Mouse (Mus musculus) G1E (cell line): ENCODE measurements around the gene Tubb4a. TPM values are rescaled to one million over a fixed set of nuclear protein-coding genes. Genes with fewer than 3 reads are reported as not detected.
"Not testable (repeated sequence)": the region's sequence is repeated elsewhere in the genome, so short reads cannot be mapped to it uniquely, and the experiment has no call there.

Experiments used
- ATAC-seq: 2 replicates; pipeline ENCODE4 v1.8.0; 2016; ENCODE audit warnings: mild to moderate bottlenecking; ENCODE audit not compliant: insufficient number of reproducible peaks, poor library complexity, low FRiP score, severe bottlenecking; ENCODE audit errors: extremely low read depth
- DNase-seq: peaks from one replicate; pipeline ENCODE4 v3.0.0; 2012; ENCODE audit warnings: low spot score
- H3K27me3 ChIP-seq: 2 replicates; pipeline ENCODE4 v1.6.1; 2012; ENCODE audit warnings: mild to moderate bottlenecking, low read length, inconsistent platforms; ENCODE audit not compliant: insufficient read depth
- H3K36me3 ChIP-seq: replicated peaks from 2 replicates; pipeline ENCODE3; 2012; ENCODE audit warnings: mild to moderate bottlenecking, inconsistent platforms
- H3K4me1 ChIP-seq: 2 replicates; pipeline ENCODE4 v1.6.1; 2012; ENCODE audit warnings: low read depth, low read length, inconsistent platforms, mixed read lengths; ENCODE audit not compliant: insufficient read depth
- H3K4me3 ChIP-seq: 2 replicates; pipeline ENCODE4 v1.5.1; 2012; ENCODE audit warnings: low read depth, mild to moderate bottlenecking, inconsistent platforms, low read length, moderate library complexity, mixed read lengths
- H3K9me3 ChIP-seq: replicated peaks from 2 replicates; pipeline ENCODE4 v1.6.1; 2012; ENCODE audit warnings: inconsistent platforms
- CTCF ChIP-seq: IDR thresholded peaks from 2 replicates; pipeline ENCODE4 v1.5.1; 2012; ENCODE audit warnings: low read depth, low read length, inconsistent platforms, mixed read lengths
- GATA1 ChIP-seq: IDR thresholded peaks from 2 replicates; pipeline ENCODE4 v1.6.1; 2012; ENCODE audit warnings: borderline replicate concordance, low read length, inconsistent platforms, mixed read lengths
- GATA2 ChIP-seq: IDR thresholded peaks from 2 replicates; pipeline ENCODE4 v1.6.1; 2012; ENCODE audit warnings: low read depth, low read length, inconsistent platforms, borderline replicate concordance
- POLR2AphosphoS5 ChIP-seq: IDR thresholded peaks from 2 replicates; pipeline ENCODE4 v1.6.1; 2012; ENCODE audit warnings: low read depth, low read length, inconsistent platforms; ENCODE audit not compliant: insufficient replicate concordance
- TAL1 ChIP-seq: conservative IDR thresholded peaks from 2 replicates; pipeline ENCODE4 v1.6.1; 2012; ENCODE audit warnings: low read depth, low read length, inconsistent platforms, mixed read lengths
- polyA plus RNA-seq: library from polyadenylated mRNA; stranded (reverse); fragments of >175 nt; gene quantifications from 2 replicates; pipeline ENCODE4 v1.2.3, GENCODE M21; 2012
- total RNA-seq, 2 experiments: library from RNA; stranded (forward) in 1 of 2; stranded (reverse) in 1 of 2; fragments of 200-1000 nt in 1 of 2; fragments of >200 nt in 1 of 2; fragmentation: Nextera tagmentation in 1 of 2; gene quantifications; 2 replicates each; pipeline ENCODE4 v1.2.3; 2014 to 2017

Gene Tubb4a
- total and polyA plus RNA-seq, 3 experiments: 0.38 to 4.2 (median 0.51) TPM

DNA sequence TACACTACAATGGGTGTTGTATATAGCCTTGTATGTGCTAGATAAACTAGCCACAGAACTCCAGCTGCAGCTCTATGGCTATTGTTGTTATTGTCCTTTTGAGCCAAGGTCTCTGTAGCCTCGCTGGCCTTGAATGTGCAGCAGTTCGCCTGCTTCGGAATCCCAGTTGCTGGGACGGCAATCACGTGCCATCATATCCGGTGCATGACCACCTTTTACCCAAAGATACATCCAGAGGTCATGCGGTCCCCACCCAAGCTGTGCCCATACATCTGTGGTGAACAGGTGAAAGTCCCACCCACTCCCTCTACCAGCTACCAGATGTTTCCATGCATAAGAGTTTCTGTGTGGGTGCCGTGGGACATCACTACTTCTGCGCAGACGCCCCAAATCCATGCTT, 26.5 kb downstream of the Tubb4a start:
- ATAC-seq (no peak), DNase-seq (no peak)
- Histone ChIP-seq H3K4me3 (no peak overlapping the region; the same call in 1 of the 2 replicates), H3K9me3 (no peaks in the 10 kb centered on the region), H3K36me3 (no peaks in the 10 kb centered on the region), H3K4me1 (peaks cover 49% of the 10 kb centered on the region), H3K27me3 (peaks cover 64% of the 10 kb centered on the region)
- no peak for TF ChIP-seq TAL1
- no peak for TF ChIP-seq GATA1
- no peak for TF ChIP-seq POLR2AphosphoS5
- TF ChIP-seq GATA2: no peak
- no peak for TF ChIP-seq CTCF

DNA sequence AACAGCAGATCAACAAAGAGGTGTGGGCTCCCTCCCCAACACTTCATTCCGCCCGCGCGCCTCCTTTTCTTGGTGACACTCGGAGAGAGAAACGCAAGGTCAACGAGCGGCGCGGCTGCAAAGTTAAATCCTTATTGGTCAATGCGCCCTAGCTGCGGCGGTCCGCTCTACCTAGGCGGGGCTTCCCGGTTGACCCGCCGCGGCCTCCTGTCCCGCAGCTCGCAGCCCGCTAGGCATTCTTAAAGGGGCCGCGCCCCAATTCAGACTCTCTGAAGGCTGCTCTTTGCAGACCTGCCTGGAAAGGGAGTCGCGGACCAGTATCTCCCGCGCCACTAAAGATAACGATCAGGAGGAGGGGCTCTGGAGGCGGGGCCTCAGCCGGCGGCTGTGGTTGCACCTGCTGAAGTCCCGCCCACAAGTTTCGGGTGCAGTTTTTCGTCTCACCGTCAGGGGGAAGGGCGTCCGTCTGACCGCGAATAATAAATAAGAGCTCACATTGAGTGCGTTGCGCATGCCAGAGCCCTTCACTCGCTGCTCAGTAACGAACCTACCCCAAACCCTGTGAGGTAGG, 27.3 kb downstream of the Tubb4a start:
- ATAC-seq (peak; percentile 81), DNase-seq (peak; percentile 88)
- H3K9me3 ChIP-seq: no peaks in the 10 kb centered on the region
- peaks cover 64% of the 10 kb centered on the region for H3K27me3 ChIP-seq
- peaks cover 2% of the 10 kb centered on the region for H3K36me3 ChIP-seq
- peak overlapping the region; percentile 74 for H3K4me3 ChIP-seq
- H3K4me1 ChIP-seq: peaks cover 46% of the 10 kb centered on the region
- TF ChIP-seq GATA2: peak; percentile 85; the same call in 1 of the 2 replicates
- peak; percentile 52 for TF ChIP-seq CTCF
- no peak for TF ChIP-seq TAL1
- TF ChIP-seq GATA1: no peak

DNA sequence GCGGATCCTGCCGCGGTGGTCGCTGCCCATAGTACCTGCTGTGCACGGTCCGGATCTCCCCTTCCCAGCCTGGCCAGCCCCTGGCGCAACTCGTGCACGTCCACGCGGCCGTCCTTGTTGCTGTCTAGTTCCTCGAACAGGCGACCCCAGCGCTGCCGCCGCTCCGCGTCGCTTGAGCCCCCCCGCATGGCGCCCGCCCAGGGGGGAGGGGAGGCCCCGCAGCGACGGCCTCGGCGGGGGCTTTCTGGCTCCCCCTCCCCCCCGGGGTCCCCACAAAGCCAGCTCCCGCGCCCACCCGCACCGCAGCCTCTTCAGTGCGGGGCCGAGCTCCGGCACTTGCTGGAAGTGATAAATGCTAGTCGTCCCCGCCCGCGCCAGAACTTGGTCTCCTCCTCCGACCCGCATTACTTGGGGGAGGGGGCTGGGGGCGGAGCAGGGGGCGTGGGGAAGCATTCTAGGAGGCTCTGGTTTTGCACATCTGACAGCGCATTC, 28.1 kb downstream of the Tubb4a start, which contains the start of gene Slc25a23:
Gene Slc25a23 (minus strand): TSS at position 378 of the 492 bp plus-strand sequence.
- Histone ChIP-seq H3K27me3 (peaks cover 59% of the 10 kb centered on the region), H3K9me3 (no peaks in the 10 kb centered on the region), H3K36me3 (peaks cover 2% of the 10 kb centered on the region), H3K4me3 (peak within 1 kb of the TSS; percentile 74), H3K4me1 (peaks cover 41% of the 10 kb centered on the region)
- TF ChIP-seq GATA1: no peak
- TF ChIP-seq TAL1: no peak
- TF ChIP-seq GATA2: no peak
- no peak for TF ChIP-seq CTCF
- no peak for TF ChIP-seq POLR2AphosphoS5
- ATAC-seq: no peak
- peak; percentile 49 for DNase-seq

DNA sequence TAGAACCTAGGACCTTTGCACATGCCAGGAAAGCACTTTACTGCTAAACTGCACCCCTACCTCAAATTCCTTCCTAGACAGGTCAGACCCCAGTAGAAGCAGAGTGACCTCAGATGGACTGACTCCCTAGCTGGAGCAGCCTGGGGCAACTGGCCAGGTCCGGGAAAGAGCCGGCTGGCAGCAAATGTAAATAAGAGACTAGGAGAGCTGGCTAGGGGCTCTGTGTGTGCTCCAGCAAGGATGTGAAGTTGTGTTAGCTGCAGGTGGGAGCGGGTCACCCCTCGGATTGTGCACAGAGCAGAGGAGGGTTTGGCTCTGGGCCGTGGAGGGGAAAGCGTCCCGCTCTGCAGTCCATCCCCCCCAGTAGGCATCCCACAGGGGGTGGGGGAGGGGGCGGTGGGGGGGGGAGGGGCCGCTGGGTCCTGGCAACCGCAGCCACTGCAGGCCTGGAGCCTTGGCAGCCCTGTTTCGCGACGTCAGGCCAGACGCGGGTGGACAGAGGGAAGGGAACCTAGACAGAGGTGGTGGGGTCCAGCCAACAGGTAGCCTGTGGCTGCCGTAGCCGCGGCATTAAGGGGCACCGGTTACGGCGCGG, 28.6 kb downstream of the Tubb4a start, which contains the start of gene Crb3:
Gene Crb3 (plus strand): TSS at position 215 of the 595 bp plus-strand sequence.
- H3K27me3 ChIP-seq: peaks cover 57% of the 10 kb centered on the region

DNA sequence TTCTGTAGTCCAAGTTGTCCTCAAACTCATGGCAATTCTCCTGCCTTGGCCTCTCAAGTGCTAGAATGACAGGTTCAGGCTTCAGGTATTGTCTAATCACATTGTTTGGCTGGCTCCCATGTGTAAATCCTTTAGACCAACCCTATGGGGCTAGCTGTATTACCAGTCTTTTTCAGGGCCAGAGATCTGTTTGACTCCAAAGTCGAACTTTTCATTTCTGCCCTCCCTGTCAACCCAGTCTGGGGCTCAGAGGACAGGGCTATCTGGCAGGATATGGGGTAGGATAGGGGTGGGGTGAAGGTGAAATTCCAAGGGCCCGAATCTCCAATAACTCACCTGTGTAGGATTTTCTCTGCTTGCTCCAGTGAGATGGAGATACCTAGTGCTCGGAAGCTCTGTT, 31.3 kb downstream of the Tubb4a start:
- DNase-seq: no peak
- ATAC-seq: no peak
- Histone ChIP-seq H3K4me3 (no peak overlapping the region), H3K4me1 (peaks cover 28% of the 10 kb centered on the region), H3K27me3 (peaks cover 35% of the 10 kb centered on the region), H3K36me3 (peaks cover 19% of the 10 kb centered on the region), H3K9me3 (no peaks in the 10 kb centered on the region)
- no peak for TF ChIP-seq GATA1
- no peak for TF ChIP-seq TAL1
- no peak for TF ChIP-seq CTCF
- TF ChIP-seq POLR2AphosphoS5: no peak
- TF ChIP-seq GATA2: no peak

More for the DNA sequence above, 28.6 kb downstream of the Tubb4a start, which contains the start of gene Crb3:
- DNase-seq (no peak), ATAC-seq (no peak)
- Histone ChIP-seq H3K4me1 (peaks cover 41% of the 10 kb centered on the region), H3K36me3 (peaks cover 6% of the 10 kb centered on the region), H3K4me3 (peak within 1 kb of the TSS; percentile 74), H3K9me3 (no peaks in the 10 kb centered on the region)
- TF ChIP-seq TAL1 (no peak), GATA2 (no peak), POLR2AphosphoS5 (no peak), GATA1 (no peak), CTCF (no peak)

DNA sequence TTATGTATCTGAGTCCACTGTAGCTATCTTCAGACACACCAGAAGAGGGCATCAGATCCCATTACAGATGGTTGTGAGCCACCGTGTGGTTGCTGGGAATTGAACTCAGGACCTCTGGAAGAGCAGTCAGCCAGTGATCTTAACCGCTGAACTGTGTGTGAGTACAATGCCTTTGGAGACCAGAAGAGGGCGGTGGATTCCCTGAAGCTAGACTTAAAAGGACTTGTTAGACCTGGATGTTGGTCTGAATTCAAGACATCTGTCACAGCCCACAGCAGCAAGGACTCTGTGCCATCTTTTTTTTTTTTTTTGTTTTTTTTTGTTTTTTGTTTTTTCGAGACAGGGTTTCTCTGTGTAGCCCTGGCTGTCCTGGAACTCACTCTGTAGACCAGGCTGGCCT, 35.9 kb downstream of the Tubb4a start:
- H3K27me3 ChIP-seq: peaks cover 18% of the 10 kb centered on the region
- H3K4me1 ChIP-seq, H3K4me3 ChIP-seq, H3K9me3 ChIP-seq, DNase-seq: not testable (repeated sequence)
- peak; percentile 28; the same call in 1 of the 2 replicates for ATAC-seq
- H3K36me3 ChIP-seq: peaks cover 19% of the 10 kb centered on the region

DNA sequence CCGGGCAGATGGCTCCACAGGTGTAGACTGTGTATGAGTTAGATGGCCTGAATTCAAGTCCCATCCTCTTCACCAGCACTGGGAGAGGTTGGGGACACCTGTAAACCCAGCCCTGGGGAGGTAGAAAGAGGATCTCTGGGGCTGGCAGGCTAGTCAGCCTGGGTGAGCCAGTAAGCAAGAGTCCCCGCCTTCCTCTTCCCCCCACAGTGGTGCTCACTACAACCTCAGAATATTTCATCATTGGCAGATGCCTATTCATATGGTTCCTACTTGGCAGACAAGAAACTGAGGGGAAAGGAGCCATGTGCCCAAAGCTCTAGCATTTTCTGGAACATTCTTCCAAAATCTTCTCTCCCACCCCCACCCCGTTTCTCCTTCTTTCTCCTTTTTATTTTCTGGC, 38.8 kb downstream of the Tubb4a start:
- Histone ChIP-seq H3K9me3 (no peaks in the 10 kb centered on the region), H3K36me3 (peaks cover 14% of the 10 kb centered on the region), H3K4me3 (no peak overlapping the region), H3K27me3 (peaks cover 23% of the 10 kb centered on the region), H3K4me1 (peaks cover 4% of the 10 kb centered on the region; the same call in 1 of the 2 replicates)
- no peak for ATAC-seq
- TF ChIP-seq GATA2: no peak
- no peak for TF ChIP-seq CTCF
- no peak for TF ChIP-seq GATA1
- TF ChIP-seq TAL1: no peak
- no peak for TF ChIP-seq POLR2AphosphoS5
- DNase-seq: no peak
